8 mouse cellular contexts compared by ENCODE assay signal in genomic region chr8:121234915-121235314, GRCm38 (mm10).
DNase-seq lines count a peak whose midpoint lies in the region; TF ChIP-seq lines count a peak whose summit lies in the region.
"Had no signal": no experiment of that assay in that cellular context is flagged by ENCODE, and none has a peak within 500 bp of the region (broad histone marks: within the 10 kb centered on the region; RNA-seq: fewer than 3 reads in every experiment).

No protein-coding gene starts in this region.

- H3K36me3 ChIP-seq in ES-Bruce4 (ENCODE audit: control insufficient read depth, insufficient read depth, low read length, poor library complexity, severe bottlenecking), result no peaks in the 10 kb centered on the region
- H3K36me3 ChIP-seq: forebrain, embryonic 15.5 days had no signal

- no peak for TF ChIP-seq POLR2A in ES-Bruce4 (IDR thresholded peaks at IDR 0.05; ENCODE audit: insufficient read depth, low read length)

- no peaks in the 10 kb centered on the region for H3K4me1 ChIP-seq in ES-Bruce4 (ENCODE audit: control insufficient read depth, insufficient read depth, low read length)
- H3K4me1 ChIP-seq: forebrain, embryonic 15.5 days had no signal

- intact Hi-C loops in heart, postnatal 36 days (cut with DNase I), result no loop called here

- no peak overlapping the region for H3K9ac ChIP-seq in ES-Bruce4 (ENCODE audit: low read depth, poor library complexity, severe bottlenecking)
- H3K9ac ChIP-seq: forebrain, embryonic 15.5 days had no signal

- H3K27ac ChIP-seq in ES-Bruce4 (ENCODE audit: insufficient read depth, low read length), result no peak overlapping the region
- H3K27ac ChIP-seq: forebrain, embryonic 15.5 days had no signal

- H3K9me3 ChIP-seq in ES-Bruce4 (replicated peaks; ENCODE audit: control insufficient read depth, insufficient read depth, low read length, poor library complexity, severe bottlenecking), result no peaks in the 10 kb centered on the region
- H3K9me3 ChIP-seq: forebrain, embryonic 15.5 days had no signal

- no peak for TF ChIP-seq EP300 in ES-Bruce4 (IDR thresholded peaks at IDR 0.05; ENCODE audit: insufficient read depth, low read depth, low read length)

- peak; percentile 67 to 70 for DNase-seq in kidney, postnatal 4 days
- DNase-seq in kidney, adult 18-20 months, result no peak
- peak; percentile 8 for DNase-seq in c-Kit-positive CD71-negative TER-119-negative erythroid progenitor cells, embryonic 14.5 days (ENCODE audit: low read depth)
- peak; percentile 8 for DNase-seq in naive thymus-derived CD4-positive, alpha-beta T cell, adult 2 months (ENCODE audit: low read depth)
- DNase-seq in heart, postnatal 36 days, result no peak
- DNase-seq in layer of hippocampus, postnatal 36 days, result no peak

- peak; percentile 86 for TF ChIP-seq CTCF in ES-Bruce4 (IDR thresholded peaks at IDR 0.05; ENCODE audit: low read depth, low read length)

- H3K27me3 ChIP-seq in ES-Bruce4 (ENCODE audit: control insufficient read depth, insufficient read depth, low read length, poor library complexity, severe bottlenecking), result no peaks in the 10 kb centered on the region
- H3K27me3 ChIP-seq: forebrain, embryonic 15.5 days had no signal

- no peak overlapping the region for H3K4me3 ChIP-seq in ES-Bruce4 (ENCODE audit: low read depth, low read length)
- H3K4me3 ChIP-seq: forebrain, embryonic 15.5 days had no signal

Comparison
In these comparisons a context has a peak if more than half of its experiments do, and no peak if none do; other contexts are left out.
1. DNase-seq: peak in kidney, postnatal 4 days (2 of 2), c-Kit-positive CD71-negative TER-119-negative erythroid progenitor cells, embryonic 14.5 days (single experiment) and naive thymus-derived CD4-positive, alpha-beta T cell, adult 2 months (single experiment); none in kidney, adult 18-20 months (single experiment), heart, postnatal 36 days (0 of 2) and layer of hippocampus, postnatal 36 days (0 of 2).